Mouse (Mus musculus) kidney, postnatal 10 days (tissue): ENCODE results near the gene Phactr3.

Experiments
- DNase-seq: peaks from one replicate; pipeline ENCODE4 v3.0.0; 2021; ENCODE audit warnings: mixed read lengths

Phactr3 gene

DNA sequence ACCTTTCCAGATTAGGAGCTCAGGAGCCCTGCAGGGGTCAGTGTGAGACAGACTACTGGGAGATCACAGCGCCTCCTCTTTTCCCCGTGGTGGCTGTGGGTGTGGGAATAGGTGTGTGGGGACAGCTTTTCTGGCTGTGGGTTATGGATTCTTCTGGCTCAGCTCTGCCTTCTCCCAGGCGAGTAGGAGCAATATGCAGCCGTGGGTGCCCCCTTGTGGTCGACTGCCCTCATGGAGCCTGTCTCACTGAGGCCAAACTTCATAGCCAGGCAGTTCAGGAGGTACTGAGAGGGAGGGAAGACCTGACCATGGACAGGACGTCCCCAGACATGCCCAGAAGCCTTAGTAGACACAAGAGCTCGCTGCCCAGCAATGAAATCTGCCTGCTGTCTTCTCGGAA is 145.6 kb downstream of the Phactr3 start:
- peak; percentile 86 for DNase-seq

DNA sequence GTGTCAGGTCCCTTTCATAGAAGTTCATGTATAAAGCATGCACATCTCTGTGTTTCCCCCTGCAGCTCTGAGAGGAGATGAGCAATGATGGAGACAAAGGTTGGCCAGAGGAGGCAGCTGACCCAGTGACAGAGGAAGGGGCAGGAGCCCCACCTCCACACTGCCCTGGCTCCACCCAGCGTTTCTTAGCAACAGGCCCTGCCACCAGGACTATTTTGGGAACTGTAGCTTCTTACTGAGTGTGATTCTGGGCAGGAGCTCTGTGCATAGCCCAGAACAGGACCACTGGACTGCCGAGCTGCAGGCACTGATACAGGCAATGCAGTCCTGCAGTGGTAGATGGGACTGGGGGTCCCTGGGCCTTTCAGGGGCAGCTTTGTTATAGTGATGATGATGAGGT is 146.7 kb downstream of the Phactr3 start:
- DNase-seq = no peak

DNA sequence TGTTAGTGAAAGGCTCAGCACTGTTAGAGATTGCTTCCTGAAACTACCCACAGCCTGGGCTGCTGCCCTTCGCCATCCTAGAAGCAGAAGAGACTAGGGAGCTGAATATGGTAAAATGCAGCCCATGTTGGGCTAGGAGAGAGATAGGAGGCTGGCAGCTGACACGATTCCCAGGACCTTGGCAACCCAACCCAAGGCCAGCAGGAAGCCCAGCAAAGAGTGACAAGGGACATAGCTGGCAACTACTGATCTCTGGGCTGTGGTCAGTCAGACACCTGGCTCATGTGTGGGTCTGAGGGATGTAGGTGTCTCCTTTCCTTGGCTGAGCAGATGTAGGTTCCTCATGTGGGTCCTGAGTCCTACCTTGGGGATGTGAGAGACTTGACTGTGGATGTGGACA is 152.0 kb downstream of the Phactr3 start:
- no peak for DNase-seq

DNA sequence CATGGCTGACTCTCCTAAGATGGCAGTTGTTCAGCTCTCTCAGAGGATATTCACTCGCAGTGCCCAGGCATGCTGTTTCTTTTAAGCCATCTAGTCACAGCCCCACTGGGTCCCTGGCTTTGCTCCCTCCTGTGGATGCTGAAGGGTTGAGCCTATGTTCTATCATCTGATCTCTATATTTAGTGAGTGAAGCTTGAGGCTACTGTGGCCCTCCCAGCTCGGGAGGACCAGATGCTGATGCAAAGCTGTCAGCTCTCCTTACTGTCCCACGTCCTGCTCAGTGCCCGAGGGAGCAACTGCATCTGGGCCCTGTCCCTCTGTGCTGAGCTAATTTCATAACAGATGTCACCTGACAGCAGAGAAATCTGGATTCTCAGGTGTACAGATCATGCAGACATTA is 153.6 kb downstream of the Phactr3 start:
- no peak for DNase-seq

DNA sequence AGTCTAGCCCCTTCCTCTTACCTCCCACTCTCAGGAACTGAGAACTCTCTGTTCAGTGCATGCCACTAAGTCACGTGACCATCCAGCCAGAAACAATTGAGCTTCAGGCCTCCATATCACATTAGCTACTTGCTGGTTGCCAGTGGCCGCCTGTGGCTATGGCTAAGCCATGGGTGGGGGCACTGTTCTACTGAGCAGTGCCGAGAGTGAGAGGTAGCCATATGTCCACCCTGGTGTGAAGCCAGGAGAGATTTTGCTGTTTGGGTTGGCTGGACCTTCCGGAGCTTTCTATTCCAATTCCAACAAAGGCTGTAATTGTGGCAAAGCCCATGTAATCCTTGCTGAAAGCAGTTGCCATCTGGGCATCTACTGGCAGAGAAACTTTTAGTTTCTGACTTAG is 155.4 kb downstream of the Phactr3 start:
- DNase-seq = no peak

DNA sequence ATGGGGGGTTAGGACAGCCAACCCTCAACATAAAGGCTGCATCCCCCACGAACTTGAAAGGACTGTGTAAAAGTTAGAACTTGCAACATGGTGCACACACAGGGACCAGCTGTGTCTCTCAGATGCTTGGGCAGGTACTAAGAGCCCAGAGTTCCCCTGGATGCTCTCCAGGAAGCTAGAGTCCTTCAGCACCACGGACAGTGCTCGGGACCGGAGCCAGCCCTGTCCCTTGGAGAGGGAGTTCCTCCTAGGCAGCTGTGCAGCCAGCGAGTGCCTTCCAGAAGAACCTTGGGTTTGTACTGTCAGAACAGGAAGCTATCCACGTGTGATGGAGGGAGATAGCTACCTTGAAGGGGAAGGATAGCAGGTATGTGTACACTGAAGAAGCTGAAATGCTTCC is 158.4 kb downstream of the Phactr3 start:
- peak; percentile 88 for DNase-seq

DNA sequence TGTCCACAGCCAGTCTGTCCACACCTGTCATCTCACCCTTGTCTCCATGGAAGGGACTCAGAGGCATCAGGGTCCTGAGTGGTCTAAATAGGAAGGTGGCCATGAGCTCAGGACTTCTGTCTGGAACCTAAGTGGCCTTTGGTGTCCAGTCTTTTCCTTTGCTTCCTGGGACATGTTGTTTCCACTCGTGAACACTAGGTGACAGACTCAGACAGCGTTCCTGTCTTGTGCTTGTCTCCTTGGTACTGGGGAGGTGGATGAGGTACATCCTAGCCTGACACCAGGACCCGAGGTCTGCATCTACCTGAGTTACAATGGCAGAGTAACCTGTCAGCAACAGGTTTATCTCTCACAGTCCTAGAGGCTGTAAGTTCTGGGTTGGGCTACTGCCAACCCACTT is 162.4 kb downstream of the Phactr3 start:
- DNase-seq = no peak

DNA sequence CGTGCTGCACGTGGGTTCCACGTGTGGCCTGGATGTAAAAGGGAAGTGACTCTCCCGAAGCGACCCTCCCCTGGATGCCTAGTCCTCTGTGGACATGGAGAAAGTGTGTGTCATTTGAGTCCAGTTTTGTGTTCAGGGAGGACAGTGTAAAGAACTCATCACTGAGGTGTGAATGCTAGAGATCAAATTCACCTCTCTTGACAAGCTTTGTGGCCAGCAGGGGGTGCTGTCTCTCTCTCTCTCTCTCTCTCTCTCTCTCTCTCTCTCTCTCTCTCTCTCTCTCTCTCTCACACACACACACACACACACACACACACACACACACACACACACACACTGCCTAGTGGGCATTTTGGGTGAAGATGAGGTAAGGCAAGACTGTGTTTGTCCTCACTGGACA is 168.5 kb downstream of the Phactr3 start:
- DNase-seq = peak; percentile 49

DNA sequence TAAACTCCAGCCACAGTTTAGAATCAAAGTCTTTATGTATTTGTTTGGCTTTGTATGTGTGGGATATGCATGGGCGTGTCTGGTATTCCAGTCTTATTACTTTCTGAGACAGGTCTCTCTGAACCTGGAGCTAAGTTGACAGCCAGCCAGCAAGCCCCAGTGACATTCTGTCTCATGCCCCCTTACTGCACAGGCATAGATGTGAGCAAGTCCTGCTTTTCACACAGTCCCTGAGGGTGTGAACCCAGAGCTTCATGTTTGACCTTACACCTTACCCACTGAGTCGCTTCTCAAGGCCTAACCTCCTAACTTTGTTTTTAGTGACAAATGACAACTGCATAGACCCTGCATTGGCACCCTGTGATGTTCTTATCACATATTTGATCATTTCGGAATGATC is 169.9 kb downstream of the Phactr3 start:
- no peak for DNase-seq

DNA sequence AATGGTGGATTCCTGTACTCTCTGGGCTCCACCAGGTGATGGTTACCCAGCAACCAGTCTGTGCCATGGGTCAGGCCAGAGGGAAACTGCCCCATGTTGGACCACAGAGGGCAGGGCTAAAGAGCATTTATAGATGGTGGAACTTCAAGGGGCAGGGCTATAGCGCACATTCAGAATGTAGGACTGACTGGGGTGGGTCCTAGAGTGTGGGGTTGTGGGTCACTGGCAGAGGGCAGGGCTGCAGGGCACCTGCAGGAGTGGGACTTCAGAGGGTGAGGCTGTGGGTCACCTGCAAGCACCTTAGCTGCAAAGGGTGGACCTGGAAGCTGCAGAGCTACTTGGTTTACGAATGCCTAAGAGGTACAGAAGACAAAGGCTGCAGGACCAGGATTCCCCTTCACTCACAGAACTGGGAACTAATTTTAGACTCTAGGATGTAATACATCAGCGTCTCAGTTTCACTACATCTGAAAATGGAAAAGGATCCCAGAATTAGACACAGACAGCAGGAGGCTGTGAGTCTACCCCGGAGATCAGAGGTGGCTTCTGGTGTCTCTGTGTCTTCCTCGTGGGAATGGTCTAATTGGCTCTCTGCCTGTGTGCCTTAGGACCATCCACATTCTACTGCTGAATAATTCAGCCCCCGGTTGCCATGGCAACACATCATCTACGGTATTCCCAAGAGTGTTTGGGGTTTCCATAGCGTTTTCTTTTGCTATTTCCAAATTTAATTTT is 184.8 kb downstream of the Phactr3 start:
- no peak for DNase-seq

DNA sequence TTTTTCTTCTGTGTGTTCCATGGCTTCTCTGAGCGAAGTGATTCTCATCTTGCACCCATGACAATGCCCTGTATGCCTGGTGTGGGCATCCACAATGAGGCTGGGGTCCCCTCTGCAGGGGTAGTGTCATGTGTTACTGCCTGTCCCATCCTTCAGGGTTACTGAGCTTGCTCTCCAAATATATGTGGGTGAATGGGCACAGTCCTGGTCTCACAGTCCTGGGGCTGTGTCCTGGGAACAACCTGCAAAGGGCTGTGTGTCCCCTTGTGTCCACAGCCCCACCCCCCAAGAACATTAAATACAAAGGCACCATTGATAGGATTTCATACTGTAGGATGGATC is 185.4 kb downstream of the Phactr3 start:
- DNase-seq = no peak

DNA sequence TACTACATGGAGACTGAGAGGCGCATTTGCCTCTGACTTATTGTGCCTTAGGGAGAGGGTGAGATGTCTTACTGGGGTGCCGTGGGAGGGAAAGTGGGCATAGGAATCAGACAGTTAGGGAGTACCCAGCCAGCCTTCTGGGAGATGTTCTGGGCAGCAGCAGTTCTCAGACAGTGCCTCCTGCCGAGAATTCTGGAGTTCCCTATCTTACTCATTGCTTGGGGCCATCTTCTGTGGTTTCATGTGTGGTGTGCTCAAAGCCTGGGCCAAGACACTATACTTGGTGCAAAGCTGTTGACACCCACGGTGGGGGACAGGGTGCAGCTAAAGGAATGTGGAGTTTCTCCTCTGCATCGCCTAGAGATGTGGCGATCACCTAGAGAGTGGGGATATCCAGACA is 185.9 kb downstream of the Phactr3 start:
- DNase-seq = no peak

DNA sequence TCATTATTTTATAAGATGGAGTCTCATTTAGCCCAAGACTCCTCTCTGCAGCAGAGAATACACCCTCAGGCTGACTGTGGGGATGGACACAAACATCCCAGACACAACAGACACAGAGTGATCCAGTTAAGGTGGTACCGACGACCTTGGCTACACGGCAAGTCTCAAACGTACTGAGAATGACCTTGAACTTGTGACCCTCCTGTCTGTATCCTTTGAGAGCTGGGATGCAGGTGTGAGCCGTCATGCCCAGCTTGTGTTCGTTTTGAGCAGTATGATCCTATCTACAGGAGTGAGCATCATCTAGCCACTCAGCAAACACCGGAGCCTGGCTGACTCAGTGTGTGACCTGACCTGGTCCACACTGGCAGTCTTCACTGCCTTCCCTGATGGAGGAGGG is 194.8 kb downstream of the Phactr3 start:
- no peak for DNase-seq

DNA sequence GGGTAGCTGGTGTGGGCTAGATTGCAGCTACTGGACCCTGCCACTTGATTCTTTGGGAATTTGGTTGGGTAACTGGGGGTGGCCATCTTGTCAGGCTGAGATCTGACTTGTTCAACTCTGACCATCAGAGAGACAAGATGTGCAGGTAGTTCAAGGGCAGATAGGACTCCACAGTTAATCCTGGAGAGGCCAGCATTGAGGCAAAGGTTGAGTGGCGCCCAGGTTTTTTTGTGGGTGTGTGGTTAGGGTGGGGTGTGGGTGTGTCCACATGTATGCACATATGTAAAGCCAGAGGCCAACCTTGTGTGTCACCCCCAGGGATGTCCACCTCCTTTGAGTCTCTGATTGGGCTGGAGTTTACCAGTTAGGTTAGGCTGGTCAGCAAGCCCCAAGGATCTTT is 197.5 kb downstream of the Phactr3 start:
- no peak for DNase-seq

DNA sequence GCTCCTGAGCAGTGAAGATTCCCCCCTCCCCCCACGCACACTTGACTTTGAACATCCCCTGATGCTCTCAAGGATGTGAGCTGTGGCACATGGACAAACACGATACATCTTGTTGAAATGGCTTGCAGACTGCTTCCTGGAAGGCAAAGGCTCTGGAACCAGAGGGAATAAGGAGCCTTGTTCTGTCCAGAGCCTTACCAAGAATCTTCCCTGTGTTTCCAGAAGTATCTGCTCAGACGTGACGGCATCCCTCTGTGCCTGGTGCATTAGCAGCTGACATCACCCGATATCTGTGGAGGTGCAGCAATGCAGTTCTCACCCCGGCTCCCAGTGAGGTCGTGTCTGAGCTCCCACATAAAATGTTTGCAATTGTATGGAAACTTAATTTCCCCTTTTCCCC is 201.0 kb downstream of the Phactr3 start:
- DNase-seq = no peak

DNA sequence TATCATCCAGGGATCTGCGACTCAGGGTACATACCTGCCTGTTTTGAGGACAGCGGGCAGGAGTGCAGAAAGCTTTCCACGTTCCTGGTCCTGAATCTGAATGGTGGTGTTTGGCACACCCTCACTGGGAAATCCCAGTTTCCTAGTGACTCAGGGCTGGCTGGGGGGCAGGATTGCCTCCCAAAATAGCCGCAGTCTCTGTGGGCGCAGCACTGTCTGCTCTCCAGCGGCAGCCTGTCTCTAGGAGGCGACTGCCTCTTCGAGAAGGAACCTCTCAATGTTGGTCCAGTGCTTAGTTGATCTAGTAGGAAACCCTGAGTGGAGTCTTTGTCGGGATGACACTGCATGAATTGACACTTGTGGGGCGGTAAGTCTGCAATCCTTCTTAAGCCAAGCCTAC is 202.5 kb downstream of the Phactr3 start:
- DNase-seq = no peak

DNA sequence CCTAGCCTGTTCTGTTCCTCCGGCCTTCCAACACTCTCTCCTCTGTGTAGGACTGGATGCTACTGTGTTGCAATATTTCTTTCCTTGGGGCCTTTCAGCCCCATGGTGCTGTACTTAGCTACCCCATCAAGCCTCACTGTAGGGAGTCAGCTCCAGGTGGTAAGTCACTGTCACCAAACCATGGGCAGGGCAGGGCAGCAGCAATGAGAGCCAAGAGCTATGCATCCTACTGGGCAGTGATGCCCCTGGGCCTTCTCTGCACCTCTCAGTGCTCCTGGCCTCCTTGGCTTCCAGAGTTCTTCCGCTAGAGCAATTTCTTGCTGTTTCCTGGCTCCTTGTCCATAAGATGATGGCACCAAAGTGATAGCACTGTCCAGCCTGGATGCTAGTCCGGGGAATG is 205.6 kb downstream of the Phactr3 start:
- DNase-seq = no peak

DNA sequence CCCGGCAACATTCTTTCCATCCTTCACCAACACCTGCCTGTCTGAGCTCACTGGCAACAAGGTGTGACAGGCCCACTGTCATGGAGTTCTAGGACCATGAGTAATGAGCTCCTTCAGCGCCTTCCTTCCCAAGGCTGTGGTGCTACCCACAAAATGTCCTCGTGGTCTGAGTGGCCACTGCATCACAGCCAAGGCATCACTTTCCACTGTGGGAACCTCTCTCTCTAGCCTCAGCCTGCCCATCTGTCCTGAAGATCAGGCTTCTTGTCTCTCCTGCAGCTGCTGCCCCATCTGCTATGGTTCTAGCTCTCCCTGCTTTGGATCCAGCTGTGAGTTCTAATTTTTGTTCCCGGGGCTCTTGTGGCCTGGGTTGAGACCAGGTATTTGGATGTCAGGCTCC is 206.0 kb downstream of the Phactr3 start:
- no peak for DNase-seq

DNA sequence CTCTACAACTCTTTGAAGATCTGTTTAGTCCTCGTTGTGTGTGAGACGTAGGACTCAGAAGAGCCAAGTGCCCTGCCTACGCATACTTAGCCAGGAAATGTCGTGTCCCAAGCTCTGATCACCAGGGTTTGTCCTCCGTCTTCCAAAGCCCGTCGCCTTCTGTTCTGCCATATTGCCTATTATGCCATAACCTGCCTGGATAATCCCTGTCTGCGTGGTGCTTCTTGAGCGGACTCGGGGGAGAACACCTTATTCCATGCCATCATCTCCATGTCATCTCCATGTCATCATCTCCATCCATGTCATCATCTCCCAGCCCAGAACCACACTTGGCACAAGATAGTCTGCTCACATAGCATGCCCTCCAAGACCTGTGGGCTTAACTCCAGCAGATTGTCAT is 207.3 kb downstream of the Phactr3 start:
- DNase-seq = no peak

DNA sequence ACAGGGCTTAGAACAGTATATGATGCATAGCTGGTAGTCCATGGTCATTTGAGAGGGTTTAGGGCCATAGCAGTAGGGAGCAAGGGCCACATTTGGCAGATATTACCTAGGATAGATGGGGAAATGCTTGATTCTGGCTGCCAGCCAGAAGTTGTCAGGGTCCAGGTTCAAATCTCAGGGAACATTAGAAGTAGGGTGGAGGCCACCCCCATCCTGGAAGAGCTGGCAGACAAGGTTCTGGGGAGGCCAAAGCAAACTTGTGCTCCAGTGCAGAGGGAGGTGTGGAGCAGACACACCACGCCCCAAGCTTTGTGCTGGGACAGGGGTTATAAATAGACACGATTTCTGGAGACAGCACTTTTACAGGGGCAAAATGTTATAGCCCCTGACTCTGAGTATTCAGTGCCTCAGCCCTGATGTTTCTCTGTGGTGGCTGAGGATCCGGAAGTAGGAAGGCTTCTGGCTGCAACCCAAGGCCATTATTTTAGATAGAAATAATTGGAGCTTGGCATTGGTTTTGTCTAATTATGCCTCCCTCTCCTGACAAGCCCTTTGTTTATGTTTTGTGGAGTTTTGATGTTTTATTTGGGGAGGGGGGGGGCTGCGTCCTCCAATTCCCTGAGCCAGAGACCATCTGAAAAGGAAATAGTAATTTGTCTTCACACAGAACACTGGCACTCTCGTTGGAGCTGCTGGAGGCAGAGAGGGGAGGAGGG is 208.1 kb downstream of the Phactr3 start:
- DNase-seq = peak; percentile 12

DNA sequence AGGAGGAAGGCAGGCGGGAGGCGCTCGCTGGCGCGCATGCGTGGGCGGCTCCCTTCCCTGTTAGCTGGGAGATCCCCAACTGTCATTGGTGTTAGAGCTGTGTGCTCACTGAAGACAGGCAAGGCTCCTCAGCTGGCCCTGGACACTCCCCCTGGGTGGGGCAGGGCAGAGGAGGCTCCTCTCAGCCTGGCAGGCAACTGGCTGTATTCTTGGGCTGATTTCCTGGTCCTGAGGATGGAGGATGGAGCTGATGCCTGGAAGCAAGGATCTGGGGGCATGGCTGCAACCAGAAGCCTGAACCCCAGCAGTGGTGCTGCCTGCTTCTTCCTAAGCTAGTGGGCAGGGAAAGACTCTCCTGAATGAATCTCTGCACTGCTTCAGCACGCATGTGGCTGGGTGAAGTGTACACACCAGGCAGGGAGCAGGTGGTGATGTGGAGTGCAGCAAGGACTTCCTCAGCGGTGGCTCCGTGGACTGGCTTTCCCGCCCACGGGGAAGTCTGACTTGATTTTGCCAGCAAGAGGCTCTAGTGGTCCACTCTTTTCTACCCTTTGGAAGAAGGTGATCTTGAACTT is 208.8 kb downstream of the Phactr3 start:
- peak; percentile 61 for DNase-seq

DNA sequence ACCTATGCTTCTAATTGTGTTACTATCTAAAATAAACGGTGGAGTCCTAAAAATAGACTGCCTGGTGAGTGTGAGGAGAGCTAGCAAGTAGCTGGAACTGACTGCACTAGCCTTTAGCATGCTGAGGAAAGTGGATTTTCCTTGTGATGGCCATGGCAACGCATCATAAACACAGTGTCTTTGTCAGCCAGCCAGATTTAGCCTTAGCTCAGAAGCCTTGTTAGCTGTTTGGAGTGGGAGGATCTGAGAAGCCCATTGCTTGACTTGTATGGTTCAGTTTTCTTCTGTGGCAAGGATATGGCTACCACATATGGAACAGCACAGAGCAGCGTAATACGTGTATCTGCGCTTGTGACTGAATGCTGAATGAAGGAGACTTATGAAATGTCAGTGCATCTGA is 210.8 kb downstream of the Phactr3 start:
- DNase-seq = no peak

DNA sequence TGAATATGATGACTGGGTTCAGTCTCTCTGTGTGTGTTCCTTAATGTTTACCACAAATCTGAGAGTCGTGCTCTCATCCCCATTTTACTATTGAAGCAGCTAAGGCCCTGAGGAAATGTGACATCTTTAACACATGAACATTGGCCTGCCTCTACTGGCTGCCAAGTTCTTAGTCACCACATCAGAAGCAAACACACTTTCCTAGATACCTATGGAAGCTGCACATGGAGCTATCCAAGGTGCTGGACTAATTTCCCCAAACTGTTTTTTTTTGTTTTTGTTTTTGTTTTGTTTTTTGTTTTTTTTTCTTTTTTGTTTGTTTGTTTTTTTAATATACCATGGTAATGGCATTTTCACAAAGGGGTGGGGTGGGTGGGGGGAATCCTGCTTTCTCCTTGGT is 211.2 kb downstream of the Phactr3 start:
- no peak for DNase-seq

DNA sequence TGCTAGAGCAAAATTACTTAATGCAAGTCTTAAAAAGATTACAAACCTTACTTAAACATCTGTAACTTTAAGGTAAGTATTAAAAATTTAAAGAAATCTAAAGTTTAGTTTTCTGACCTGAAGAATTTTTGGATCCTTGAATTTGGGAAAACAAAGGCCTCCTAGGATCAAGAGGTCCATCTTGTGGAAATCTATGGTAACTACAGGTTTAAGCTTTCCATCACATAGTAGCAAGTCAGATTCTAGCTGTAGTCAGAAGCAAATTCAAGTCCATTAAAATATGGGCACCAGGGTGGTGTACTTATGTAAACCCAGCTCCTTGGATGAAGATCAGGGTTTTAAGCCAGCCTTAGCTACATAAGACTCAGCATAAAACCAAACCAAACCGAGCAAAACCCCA is 219.1 kb downstream of the Phactr3 start:
- no peak for DNase-seq

DNA sequence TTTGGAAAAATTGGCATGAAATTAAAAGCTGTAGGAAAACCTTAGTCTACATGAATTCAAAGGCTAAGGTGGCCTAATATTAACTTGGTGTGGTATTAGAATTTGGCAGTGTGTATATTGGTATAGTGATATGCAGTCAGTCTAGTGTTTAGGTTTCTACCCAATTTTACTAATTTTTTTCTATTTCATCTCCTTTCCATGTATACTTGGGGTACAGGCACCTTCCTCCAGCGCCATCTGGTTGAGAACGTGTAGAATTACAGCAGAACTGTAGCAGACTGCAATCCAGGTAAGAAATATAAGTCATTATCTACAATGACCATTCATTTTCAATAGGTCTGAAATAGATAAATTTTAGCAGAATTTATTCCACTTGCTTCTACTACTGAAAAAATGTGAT is 220.3 kb downstream of the Phactr3 start:
- DNase-seq = no peak
